Mouse (Mus musculus) c-Kit-positive CD71-positive TER-119-negative erythroid progenitor cells, embryonic 14.5 days (primary cell): Measurements from ENCODE around the gene Mrps18a.

Experiments
- DNase-seq: peaks from one replicate; pipeline ENCODE4 v3.0.0-alpha.2; 2013; ENCODE audit warnings: low read depth

Gene Mrps18a

DNA sequence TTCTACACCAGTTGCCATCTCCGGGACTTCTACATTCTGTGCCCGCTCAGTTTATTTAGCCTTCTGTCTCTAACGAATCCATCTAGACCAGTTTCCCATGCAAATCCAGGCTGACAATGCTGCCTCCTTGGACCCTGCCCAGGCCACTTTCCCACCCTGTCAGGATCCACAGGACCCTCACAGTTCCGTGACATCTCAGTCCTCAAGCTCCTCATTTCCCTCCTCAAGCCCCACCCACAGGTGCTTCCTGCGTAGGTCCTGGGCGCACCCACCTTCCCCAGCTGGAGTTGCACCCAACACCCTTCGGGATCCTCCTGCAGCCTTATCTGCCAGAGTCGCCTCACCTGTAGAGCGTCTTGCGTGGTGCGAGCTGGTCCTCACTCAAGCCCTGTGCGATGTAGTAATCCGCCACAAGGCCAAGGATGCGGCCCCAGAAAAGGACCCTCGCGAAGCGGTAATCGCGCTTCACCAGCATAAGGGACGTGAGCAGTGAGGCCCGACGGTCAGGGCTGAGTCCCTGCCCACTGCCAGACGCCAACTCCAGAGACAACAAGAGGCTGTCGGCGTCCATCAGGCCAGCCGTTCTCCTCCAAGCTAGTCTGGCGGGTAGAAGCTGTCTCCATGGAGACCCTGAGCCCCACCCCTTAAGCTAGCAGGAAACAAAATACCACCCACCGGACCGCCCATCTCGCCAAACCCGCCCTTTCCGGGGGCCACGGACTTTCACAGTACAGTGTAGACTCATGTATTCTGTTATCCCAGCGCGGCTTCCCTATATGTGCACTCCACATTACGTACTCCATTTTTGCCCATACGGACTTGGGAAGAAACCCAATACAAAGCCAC, 33.0 kb downstream of the Mrps18a start, which contains the start of gene Rsph9:
Rsph9 (minus strand) TSS at position 639 of the 846 bp plus-strand sequence.
- peak; percentile 78 for DNase-seq

DNA sequence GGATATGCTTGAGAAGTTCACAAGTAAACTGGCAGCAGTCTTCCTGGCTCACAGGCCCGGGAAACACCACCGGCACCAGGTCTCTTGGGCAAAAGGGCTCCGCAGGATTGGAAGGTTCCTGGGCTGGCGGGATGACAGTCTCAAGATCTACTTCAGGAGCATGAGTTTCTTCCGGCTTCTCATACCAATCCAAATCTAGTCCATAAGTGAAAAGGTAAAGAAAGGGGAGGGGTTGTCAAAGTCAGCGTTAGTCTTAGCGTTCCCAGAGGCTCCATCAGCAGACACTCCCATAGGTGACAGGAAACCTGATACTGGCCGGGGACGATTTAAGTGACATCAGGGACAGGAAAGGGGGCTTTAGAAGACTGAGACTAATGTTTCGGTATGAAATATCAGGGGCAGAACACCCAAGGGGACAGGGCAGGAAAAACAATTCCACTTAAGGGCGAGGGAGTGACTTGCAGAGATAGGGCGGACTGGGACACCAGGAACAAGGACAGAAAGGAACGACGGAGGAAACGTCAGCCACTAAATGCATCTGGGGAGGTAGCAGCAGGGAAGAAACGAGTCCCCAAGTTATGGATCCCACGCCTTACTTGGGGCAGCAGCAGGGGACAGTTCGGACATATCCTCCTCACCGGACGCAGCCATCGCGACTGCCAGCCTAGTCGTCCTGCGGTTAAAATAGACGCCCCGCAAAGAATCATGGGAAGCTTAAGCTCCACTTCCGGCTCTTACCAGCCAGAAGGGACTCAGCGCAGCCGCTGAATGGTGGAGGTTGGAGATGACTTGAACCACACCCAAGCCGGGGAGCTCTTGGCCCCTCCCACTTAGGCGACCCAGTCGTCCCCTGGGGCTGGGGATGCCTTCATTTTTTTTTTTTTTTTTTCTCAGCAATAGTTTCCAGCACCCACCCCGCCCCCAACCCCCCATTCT, 42.3 kb downstream of the Mrps18a start, which contains the start of gene Mad2l1bp:
Mad2l1bp (minus strand) TSS at position 707 of the 936 bp plus-strand sequence.
- peak; percentile 88 for DNase-seq

DNA sequence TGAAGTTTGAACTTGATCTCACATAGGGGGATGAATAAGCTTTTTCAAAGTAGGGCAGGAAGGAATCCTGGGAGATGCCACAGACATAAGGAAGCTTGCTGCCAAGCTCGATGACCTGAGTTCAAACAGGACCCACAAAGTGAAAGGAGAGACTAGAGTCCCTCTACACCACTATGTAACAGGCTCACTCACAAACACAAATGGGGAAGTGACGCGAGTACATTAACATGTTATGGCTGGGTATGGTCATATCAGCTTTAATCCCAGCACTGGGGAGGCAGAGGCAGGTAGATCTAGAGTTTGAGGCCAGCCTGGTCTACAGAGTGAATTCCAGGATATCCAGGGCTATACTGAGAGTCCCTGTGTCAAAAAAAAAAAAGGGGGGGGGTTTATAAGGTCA, 43.5 kb downstream of the Mrps18a start:
- no peak for DNase-seq

DNA sequence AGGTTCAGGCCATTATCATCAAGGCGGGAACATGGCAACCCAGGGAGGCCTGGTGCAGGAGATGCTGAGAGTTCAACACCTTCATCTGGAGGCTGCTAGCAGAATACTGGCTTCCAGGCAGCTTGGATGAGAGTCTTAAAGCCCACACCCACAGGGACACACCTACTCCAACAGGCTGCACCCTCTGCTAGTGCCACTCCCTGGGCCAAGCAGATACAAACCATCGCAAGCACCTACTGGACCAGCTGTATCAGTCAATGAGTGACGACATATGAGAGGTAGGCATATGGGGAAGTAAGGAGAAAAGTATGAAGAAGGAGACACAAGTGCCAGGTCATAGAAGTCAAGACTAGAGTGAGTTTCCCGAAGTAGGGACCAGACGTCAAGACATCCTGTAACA, 45.9 kb downstream of the Mrps18a start:
- no peak for DNase-seq

DNA sequence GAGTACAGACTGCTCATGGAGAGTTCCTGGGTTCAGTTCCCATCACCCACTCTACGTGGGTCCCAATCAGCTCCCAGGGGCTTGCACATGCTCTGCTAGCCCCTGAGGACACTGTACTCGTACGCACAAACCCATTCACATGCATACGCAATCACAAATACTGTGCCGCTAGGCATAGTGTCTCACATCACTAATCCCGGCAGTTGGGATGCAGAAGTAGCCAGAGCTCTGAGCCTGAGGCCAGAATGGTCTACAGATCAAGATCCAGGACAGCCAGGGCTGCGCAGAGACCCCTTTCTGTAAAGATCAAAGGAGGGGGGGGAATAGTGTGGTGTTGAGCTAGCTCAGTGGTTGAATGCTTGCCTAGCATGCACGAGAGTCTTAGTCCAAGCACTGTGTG, 46.3 kb downstream of the Mrps18a start:
- DNase-seq: no peak

DNA sequence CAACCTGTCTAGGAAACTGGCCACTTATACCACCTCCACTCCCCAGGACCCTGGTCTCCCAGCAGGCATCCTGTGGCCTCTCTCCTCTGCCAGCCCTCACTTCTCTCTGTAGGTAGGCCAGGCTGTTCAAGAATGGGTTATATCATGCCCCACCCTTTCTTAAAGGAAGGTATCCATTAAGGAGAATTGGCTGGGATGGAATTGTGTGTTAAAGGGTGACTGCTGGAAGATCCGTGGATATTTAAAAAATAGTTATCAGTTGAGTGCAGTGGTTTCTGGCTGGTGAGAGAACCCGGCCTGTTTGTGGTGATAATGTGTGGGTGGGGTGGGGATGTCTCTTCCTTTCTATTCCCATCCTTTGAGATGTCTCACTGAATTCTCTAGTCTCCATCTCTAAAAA, 48.5 kb downstream of the Mrps18a start:
- peak; percentile 61 for DNase-seq

DNA sequence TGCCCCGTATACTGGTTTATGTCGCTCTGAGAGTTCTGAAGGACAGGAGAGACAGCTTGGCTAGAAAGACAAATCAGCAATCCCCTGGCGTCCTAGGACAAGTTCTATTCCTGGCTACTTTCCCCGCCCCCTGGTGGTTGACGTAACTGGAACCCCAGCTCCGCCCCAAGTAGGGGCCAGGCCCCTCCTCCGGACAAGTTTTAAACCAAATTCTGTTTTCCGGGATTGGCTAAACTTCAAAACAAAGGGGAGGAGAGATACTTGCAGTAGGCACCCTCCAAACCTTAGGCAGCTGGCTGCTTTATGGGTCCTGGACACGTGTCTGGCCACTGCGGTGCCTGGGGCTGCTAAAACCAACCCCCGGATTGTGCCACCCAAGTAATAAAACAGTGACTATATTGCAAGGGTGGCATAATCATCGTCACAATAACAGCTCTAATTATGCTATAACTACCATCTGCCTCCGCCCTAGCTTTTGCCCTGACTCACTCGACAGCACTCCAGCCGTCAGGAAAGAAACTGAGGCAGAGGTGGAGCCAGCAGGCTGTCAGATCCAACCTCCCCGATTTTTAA, 49.4 kb downstream of the Mrps18a start:
- peak; percentile 94 for DNase-seq

DNA sequence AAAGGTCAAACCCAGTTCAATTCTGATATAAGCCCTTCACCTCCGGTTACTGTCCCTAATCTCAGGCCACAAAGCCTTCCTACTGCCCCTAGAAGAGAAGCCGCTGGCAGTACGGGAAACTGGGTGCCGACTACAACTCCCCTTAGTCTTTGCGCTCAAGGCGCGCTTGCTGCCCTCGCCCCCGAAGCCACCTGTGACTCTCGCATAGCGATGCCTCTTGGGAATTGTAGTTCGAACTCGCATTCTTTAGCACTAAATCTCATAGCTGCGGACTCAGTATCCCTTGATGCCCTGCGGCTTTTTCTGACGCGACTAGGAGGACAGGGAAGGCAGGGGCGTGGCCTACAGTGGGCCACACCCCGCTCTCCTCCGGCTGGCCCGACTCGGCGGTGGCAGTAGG, 49.9 kb downstream of the Mrps18a start, which contains the start of gene Gtpbp2:
Gtpbp2 (plus strand) TSS at position 347 of the 400 bp plus-strand sequence.
- DNase-seq: peak; percentile 98

DNA sequence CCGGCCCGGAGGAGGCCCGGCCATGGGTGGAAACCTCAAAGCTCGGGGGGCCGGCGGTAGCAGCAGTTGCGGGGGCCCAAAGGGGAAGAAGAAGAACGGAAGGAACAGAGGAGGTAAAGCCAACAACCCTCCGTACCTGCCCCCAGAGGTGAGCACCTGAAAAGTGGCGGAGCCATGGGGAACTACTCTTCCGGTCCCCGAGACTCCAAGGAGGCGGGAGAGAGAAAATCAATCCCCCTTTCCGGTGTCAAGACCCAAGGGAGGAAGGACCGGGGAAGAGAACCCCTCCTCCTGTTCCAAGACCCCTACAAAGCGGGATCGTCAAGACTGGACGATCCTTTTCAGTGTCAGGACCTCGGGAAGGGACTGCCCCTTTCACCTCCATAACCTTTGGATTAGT, 50.4 kb downstream of the Mrps18a start:
- no peak for DNase-seq

DNA sequence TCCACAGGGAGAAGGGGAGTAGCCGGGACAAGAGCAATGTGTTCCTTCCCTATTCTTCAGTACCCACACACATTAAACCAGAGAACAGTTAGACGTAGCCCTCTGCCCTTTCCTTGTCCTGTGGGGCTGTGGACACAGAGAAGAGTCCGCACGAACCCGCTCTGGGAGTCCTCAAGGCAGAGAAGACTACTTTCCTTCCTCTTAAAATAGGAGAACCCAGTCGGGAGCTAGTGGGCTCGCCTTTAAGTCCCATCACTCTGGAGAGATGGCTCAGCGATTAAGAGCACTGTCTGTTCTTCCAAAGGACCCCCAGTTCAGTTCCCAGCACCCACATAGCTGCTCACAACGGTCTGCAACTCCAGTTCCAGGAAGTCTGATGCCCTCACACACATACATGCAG, 50.9 kb downstream of the Mrps18a start:
- DNase-seq: no peak

DNA sequence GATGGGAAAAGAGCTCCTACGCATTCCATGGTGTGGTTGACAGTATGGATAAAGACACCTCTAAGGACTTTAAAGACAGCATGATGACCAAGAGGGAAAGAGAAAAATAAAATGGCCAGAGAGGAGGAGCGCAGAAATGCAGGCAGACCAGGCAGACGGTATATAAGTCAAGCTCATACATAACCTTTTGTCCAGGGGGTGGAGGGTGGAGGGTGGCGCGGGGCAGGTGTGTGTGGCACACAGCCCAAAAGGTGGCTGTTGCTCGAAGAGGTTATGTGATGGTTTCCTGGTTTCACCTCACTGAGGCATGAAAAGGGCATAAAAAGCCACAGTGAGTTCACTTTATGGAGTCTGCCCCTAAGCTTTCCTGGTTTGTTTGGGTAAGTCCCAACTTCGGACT, 51.8 kb downstream of the Mrps18a start:
- DNase-seq: no peak

DNA sequence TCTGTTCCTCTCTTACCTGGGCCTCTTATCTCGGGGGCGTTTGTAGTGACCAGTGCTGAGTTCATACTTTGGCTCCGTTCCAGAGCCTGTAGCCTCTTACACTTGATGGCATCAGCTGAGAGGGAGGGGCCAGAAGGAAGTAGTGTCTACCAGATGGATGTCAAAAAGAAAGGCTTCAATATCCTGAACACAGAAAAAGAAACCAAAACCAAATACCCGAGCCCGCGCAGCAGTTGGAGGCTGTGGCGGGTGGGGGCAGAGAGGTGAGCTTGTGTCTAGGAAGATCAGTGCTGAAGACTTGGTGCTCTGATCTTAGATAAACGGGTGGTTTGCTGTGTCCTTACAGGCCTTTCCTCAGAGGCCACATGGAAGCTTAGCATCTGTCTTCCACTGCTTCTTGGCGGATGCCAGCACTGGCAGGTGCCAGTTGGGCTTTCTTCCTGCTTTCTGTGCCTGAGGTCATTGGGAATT, 52.2 kb downstream of the Mrps18a start:
- no peak for DNase-seq

DNA sequence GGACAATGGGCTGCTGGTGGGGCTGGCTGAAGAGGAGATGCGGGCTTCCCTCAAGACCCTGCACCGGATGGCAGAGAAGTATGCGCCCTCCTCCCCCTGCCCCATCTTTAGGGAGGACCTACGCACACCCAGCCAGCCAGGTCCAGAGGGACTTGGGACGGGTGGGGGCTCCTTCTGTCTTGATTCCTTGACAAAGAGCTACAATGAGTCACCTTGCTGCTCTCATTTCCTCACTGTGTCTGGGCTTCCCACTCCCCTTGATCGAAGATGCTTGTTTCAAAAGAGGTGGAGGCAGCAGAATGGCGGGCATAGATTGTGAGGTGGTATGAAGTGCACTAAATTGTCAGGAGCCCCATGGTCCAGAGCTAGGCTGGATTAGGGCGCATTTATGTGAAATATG, 53.5 kb downstream of the Mrps18a start:
- no peak for DNase-seq

DNA sequence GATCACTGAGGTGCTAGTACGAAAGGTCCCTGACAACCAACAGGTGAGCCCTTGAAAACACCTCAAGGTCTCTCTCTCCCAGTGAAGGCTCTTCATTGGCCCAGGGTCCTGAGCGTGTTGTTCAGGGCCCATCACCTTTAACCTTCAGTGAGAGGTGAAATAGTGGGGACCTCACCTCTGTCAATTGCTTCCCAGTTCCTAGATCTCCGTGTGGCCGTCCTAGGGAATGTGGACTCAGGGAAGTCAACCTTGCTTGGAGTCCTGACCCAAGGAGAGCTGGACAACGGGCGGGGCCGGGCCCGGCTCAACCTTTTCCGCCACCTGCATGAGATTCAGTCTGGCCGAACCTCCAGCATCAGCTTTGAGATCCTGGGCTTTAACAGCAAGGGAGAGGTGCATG, 54.0 kb downstream of the Mrps18a start:
- DNase-seq: no peak

DNA sequence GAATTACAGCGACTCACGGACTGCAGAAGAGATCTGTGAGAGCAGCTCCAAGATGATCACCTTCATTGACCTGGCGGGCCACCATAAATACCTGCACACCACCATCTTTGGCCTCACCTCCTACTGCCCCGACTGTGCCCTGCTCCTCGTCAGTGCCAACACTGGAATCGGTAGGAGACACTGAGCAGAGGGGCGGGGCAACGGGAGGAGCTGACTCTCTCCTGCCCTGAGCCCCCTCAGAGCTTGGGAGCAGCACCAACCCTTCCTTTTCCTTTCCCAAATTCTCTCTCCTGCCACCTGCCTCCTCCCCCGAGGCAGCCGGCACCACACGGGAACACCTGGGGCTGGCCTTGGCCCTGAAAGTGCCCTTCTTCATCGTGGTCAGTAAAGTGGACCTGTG, 54.7 kb downstream of the Mrps18a start:
- no peak for DNase-seq

DNA sequence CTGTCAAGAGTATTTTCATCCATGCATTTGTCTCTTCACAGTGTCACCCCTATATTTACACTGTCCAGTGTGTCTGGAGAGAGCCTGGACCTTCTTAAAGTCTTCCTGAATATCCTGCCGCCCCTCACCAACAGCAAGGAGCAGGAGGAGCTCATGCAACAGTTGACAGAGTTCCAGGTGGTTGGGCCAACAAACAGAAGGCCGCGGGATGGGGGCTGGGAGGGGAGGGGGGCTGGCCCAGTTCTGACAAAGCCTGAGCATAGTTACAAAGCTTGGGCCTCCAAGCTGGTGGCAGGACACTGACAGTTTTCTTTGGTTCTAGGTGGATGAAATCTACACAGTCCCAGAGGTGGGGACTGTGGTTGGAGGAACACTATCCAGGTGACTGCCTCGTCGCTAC, 55.5 kb downstream of the Mrps18a start:
- no peak for DNase-seq

DNA sequence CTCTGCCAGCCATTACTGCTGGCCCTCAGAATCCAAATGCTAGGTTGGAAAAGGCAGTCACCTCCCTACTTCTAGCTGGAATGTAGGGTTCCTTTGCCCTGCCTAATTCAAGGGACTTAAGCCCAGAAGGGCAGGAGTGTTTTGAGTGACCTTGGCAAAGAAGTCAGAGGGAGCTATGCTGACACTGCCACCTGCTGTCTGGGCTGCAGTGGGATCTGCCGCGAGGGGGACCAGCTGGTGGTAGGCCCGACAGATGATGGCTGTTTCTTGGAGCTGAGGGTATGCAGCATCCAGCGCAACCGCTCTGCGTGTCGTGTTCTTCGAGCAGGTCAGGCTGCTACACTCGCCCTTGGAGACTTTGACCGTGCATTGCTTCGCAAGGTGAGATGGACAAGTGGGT, 56.2 kb downstream of the Mrps18a start:
- DNase-seq: no peak

DNA sequence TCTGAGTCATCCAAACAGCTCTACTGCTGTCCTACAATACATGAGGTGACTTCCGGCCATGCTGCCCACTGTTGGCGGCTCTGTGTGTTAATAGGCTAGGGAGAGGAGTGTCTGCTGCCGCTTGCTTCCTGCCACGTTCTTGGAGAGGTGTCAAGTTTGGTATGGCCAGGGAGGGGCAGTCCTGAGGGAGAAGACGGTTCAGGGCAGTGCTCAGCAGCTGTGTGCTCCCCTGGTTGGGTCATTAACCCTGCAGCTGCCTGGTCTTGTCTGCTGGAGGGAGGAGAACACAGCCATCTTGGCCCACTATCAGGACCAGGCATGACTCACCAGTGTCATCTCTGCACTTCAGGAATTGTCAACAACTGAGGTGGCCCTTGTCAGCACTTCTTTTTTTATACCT, 57.5 kb downstream of the Mrps18a start:
- DNase-seq: no peak

DNA sequence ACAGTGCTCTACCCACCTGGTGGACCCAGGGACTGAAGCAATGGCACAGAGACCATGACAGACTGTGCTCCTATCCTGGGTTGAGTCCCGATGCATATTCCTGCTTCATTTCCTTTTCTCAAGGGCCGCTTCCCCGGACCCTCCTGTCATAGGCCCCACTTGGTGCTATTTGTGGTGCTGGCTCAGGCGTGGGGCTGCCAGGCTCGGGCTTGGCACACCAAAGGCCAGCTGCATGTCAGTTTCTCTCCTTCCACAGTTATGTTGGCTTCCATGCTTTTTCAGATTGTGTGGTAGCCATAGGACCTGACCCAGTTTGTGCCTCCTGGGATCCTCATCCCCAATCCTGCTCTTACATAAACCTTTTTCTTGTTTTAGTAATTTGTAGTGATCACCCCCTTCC, 58.0 kb downstream of the Mrps18a start:
- DNase-seq: no peak

DNA sequence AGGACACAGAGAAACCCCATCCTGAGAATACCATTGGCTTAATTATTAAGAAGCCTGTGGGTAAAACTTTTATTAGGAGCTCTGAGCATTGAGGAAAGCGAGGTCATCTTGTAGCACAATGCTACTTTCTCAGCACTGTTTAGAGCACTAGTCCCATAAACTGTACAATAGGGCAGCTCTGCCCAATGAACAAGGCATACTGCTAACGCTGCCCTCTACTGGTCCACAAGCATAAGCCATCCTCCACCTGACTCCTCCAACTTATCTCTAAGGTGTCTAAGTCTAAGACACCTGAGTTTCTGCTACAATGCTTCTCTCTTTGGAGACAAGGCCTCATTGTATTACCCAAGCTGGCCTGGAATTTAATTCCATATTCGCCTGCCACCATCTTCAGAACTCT, 59.8 kb downstream of the Mrps18a start:
- no peak for DNase-seq
